In genomic region chr4:155086108-155087024, GRCm38 (mm10) we compare ENCODE assay signal across 8 mouse cellular contexts. TPM values are rescaled to one million over a fixed set of nuclear protein-coding genes. Genes with fewer than 3 reads are reported as not detected.
A peak's percentile ranks its signal among the peaks of the same experiment; 100 is the strongest.
DNase-seq lines count a peak whose midpoint lies in the region; ATAC-seq lines count a peak whose summit lies in the region.

Gene Rer1, minus strand, starts transcription at chr4:155086382.
Gene Morn1, plus strand, starts transcription at chr4:155086577.

- ATAC-seq in hindbrain, embryonic 14.5 days (ENCODE audit: low FRiP score): peak; percentile 96

- peak within 1 kb of the TSS; percentile 84 for H3K27ac ChIP-seq in hindbrain, embryonic 14.5 days

- no peaks in the 10 kb centered on the region for H3K9me3 ChIP-seq in hindbrain, embryonic 14.5 days (ENCODE audit: control insufficient read depth, low read length)

- H3K4me2 ChIP-seq in hindbrain, embryonic 14.5 days (replicated peaks): peak within 1 kb of the TSS; percentile 98

- peak within 1 kb of the TSS; percentile 80 for H3K4me3 ChIP-seq in hindbrain, embryonic 14.5 days (replicated peaks; ENCODE audit: low read length)

- peak; percentile 99 for DNase-seq in R1 (ENCODE audit: low read depth, low spot score)
- DNase-seq in cerebellum, postnatal 25 days: peak; percentile 100
- peak; percentile 100 for DNase-seq in frontal cortex, postnatal 25 days (ENCODE audit: low spot score in 2 of 2)
- DNase-seq in hindbrain, embryonic 14.5 days (ENCODE audit: low spot score): peak; percentile 100
- peak; percentile 100 for DNase-seq in layer of hippocampus, postnatal 36 days
- DNase-seq in lung, postnatal 36 days: peak; percentile 100
- peak; percentile 100 for DNase-seq in retina, postnatal 1 day
- peak; percentile 99 to 100 for DNase-seq in urinary bladder, adult 18-20 months (ENCODE audit: low spot score in 2 of 2)

- peak within 1 kb of the TSS; percentile 80 for H3K9ac ChIP-seq in hindbrain, embryonic 14.5 days

- peaks cover 32% of the 10 kb centered on the region for H3K36me3 ChIP-seq in hindbrain, embryonic 14.5 days (replicated peaks; ENCODE audit: control insufficient read depth, insufficient read depth)

- H3K4me1 ChIP-seq in hindbrain, embryonic 14.5 days (replicated peaks; ENCODE audit: control insufficient read depth, insufficient read depth, low read length): peaks cover 21% of the 10 kb centered on the region

- under 1% methylated on average over 82 of the region's 85 CpGs for WGBS in hindbrain, embryonic 14.5 days

- no peaks in the 10 kb centered on the region for H3K27me3 ChIP-seq in hindbrain, embryonic 14.5 days (ENCODE audit: control insufficient read depth, insufficient read depth, low read length)

RNA-seq across cellular contexts. Expression of gene Rer1, which starts in this region (rescaled TPM):
- 145 and 148 TPM in 2 replicates for polyA plus RNA-seq in hindbrain, embryonic 14.5 days (2014; fragmentation: Nextera tagmentation; extraction: Ambion mirVana)
- 10 to 100 TPM; 65.6 to 68.8 TPM for total RNA-seq in layer of hippocampus, postnatal 36 days (2021)

RNA-seq across cellular contexts. Expression of gene Morn1, which starts in this region (rescaled TPM):
- polyA plus RNA-seq in hindbrain, embryonic 14.5 days (2014; fragmentation: Nextera tagmentation; extraction: Ambion mirVana): 6.1 and 8.7 TPM in 2 replicates
- 10 to 100 TPM; 11.6 to 12.6 TPM for total RNA-seq in layer of hippocampus, postnatal 36 days (2021)

Comparison
In these comparisons a context has a peak if more than half of its experiments do, and no peak if none do; other contexts are left out.
1. Peak in every context shown above with its lines: DNase-seq, ATAC-seq, H3K4me3 ChIP-seq and H3K27ac ChIP-seq.